Mouse (Mus musculus) mouse embryonic stem cell (cell line): ENCODE data around the gene Six4.
"Not testable (repeated sequence)": the region's sequence is repeated elsewhere in the genome, so short reads cannot be mapped to it uniquely, and the experiment has no call there.

Experiments used
- in situ Hi-C, 2 experiments: fragments of 300-500 bp; cut with MboI; formaldehyde crosslinking; loops; 1 replicate in 1 of 2; 3 replicates in 1 of 2; pipeline ENCODE4 v1.14.3; 2019 to 2020; ENCODE audit warnings: low sequenced_read_pairs in 2 of 2, low pct_unique_long_range_greater_than_20kb in 1 of 2, mixed read lengths in 1 of 2; ENCODE audit not compliant: unreplicated experiment in 1 of 2

Gene Six4

GRCm38 (mm10) chr12:73094189-73094588 is 19.1 kb downstream of the Six4 start:
- in situ Hi-C loops, result no loop called here

DNA sequence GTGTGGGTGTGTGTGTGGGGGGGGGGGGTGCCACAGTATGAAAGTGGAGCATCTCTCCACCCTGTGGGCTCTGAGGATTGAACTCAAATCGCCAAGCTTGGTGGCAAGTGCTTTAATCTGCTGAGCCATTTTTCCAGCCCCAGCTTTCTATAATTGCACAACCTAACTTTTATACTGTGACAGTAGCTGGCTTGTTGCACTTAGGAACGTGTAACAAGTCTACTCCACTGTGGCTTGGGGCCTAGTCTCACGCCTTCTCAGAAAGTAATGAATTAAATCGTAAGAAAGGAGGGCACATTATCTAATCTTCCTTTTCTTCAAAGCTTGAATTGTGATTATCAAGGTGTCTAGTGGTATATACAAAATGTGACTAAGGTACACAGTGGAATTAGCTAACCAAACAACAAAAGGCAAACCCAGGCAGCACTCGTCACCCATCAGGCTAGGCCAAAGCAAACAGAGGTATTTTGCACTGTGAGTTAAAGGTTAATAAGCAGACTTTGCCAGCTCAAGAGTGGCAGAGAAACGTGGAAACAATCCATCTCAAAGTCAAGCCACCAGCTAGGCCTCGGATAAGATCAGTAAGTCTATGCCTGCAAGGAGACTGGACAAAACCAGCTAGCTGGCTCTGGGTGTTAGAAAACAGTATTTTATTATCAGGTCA is 22.5 kb downstream of the Six4 start:
- in situ Hi-C loops, result no loop called here

DNA sequence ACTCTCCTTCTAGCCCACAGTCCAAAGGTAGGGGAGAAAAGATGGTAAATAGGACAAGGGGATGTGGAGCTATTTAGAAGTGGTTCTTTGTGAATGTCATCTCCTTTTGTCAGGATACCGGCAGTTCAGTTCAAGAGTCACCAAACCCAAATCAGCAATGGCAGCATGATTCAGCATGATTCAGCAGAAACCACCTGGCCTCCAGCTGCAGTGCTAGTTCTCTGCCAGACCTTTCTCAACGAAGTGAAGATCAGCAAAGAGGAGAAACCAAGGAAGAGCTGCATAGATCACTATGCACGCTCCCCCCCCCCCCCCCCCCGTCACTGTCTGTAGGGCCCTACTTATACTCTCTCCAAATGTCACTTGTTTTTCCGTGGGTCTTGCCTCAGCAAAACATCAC is 24.3 kb downstream of the Six4 start:
- in situ Hi-C loops, result no loop called here

DNA sequence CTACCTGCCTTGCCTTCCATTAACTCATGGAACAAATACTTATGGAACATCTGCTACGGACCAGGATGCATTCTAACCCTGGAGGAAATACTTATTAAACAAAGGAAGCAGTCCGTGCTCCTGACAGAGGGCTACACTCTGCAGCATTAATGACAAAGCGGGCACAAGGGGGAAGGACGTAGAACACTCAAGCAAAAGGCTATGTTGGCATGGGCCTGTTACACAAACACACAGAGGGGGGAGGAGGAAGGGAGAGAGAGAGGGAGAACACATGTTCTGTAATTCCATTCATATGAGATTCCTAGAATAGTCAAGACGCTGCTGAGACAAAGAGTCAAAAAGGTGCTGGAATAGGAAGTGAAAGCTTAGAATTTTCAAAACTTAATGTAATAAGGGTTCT is 24.8 kb downstream of the Six4 start:
- in situ Hi-C loops, result no loop called here

DNA sequence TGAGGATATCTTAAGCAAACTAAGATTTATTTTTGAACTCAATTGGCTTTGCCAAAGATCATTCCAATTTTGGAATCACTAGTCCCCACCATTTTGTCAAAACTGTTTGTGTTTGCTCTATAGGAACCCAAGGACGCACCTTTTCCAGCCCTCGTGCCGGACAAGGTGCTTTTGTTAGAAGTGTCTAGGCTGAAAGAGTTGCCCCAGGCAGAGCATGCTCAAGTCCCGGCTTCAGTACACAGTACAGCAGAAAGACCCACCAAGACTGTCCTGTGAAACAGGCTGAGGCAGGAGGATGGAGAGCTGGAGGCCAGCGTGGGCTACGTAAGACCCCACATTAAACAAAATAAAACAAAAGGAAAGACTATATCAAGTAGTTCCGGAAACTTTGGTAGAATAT is 26.2 kb downstream of the Six4 start:
- in situ Hi-C loops, result no loop called here

- in situ Hi-C loops, result no loop called here
These were observed 27.3 kb downstream of the Six4 start for GRCm38 (mm10) chr12:73085739-73086630.

DNA sequence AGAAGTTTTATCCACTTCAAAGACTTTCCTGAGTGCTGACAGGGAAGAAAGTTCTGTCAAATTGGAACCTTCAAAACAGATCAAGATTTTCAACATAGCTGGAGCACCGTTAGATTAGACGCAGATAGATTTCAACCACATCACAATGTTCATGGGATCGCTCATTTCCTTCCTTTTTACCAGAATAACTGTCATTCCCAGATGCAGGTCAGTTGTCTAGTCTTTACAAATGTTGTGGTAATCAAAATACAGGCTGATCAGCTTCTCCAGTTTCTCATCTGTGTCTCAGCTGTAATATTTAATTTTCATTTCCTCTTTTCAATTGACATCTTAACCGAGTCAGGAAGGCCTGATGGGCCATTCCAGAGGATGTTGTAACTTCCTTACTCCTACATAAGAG is 29.5 kb downstream of the Six4 start:
- in situ Hi-C loops, result no loop called here

GRCm38 (mm10) chr12:73081828-73082227 is 31.4 kb downstream of the Six4 start:
- in situ Hi-C loops, result not testable (repeated sequence)

DNA sequence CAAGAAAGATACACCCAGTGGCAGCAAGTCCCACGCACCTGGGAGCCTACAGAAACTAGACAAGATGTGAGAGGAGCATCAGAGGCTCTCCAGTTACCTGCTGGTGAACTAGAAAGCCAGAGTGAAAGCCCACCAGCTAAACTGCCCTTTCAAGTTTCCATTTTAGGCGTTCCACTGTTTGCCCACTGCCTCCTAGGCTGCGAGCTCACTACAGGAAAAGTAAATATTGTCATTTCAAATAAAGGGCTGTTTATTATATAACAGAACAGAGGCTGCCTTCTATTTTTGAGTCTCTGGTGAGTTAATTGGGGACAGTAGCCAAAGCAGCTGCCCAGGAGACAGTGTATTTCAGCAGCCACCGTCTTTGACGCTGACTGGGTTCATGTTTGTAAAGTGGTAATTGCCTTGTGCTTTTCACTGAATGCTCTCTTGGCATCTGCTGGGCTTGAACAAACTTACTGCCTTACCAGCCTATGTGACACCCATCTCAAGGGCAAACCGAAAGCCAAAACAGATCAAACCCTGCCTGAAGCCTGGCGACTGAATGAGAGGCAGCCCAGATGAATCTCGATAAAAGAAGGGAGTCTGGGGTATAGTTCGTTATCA is 52.3 kb downstream of the Six4 start:
- in situ Hi-C loops, result loop anchor here in 1 of 2 experiments (10.0 kb wide), 1 partner anchor 54 kb away; the partner anchor contains the start of gene Six4

GRCm38 (mm10) chr12:73057492-73057891 is 55.8 kb downstream of the Six4 start:
- in situ Hi-C loops, result no loop called here

DNA sequence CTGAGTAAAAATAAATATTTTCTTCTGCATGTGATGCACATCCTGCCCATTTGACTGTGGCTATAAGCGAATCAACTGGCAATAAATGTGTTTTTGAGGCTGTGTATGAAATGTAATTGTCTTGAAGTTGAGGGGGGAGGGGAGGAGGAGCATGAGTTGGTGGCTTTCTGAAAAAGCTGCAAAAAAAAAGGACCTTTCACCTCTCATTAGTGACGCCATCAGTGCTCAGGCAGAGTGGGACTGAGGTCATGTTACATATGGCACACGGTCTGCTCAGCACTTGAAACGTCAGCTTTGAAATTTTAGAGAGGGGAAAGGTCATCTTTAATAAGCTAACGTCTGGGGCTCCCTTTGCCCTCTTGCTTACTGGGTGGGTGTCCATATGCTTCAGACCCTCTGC is 57.8 kb downstream of the Six4 start:
- in situ Hi-C loops, result no loop called here

DNA sequence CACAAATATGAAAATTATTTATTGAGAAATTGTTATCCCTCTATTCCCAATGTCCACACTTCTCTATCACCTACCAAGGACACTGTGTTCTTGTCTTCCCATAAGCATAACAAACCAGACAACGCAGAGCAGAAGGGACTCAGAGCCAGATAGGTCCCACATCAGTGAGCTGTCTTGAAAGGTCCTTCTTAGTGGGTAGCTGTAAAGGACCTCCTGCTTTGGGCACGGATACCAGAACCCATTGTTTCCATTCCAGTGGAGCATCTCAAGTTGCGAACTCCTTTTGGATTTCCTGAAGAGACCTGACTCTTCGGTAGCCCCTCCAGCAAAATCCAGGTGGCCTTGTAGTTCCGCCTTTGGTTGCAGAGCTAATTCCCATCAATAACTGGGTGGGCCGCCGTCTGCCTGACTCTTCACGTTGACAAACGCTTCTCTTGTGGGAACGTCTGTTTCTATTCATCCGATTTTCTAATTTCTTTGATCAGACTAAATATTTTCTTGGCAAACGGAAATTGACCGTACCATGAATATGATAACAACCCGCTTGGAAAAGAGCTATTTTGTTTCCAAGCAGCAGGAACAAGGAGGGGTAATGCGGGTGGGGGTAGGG is 58.6 kb downstream of the Six4 start:
- in situ Hi-C loops, result no loop called here

GRCm38 (mm10) chr12:73053668-73054241 is 59.5 kb downstream of the Six4 start, which contains the start of gene Six1:
Gene Six1, minus strand, starts transcription at chr12:73053887.
- in situ Hi-C loops, result no loop called here

GRCm38 (mm10) chr12:73052651-73053591 is 60.3 kb downstream of the Six4 start:
- in situ Hi-C loops, result no loop called here

GRCm38 (mm10) chr12:73052036-73052650 is 61.1 kb downstream of the Six4 start:
- in situ Hi-C loops, result no loop called here

DNA sequence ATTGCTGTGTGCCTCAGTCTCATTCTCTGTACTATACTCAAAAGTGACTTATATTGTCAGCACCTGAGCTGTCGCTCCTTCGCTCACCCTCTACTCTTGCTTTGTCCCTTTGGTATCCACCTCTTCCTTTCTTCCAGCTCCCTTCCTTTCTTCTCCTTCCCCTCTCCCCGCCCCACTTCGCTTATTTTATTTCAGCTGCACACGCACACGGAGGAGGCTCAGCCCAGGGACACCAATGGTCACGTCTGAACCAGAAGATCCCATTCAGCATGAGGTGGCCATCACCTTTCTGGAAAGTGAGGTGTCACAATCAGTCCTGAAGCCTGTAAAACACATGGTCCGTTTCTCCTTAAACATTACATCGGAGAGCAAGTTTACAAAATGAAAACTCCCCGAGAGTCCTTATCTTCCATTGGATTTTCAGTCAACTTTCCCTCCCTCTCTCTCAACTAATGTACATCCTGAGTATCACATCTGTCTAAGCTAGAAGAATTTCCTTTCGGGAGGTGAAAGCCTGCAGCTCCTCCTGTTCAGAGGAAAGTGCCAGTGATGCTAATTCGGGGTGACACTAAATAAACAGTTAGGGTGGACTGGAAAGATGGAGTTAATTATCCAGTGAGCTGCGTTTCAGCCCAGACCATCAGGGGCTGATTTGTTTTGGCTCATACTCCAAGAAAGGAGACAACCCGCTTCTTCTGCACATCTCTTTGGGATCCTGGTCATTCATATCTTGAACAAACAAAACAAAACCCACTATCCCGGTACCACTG is 62.3 kb downstream of the Six4 start:
- in situ Hi-C loops, result no loop called here

DNA sequence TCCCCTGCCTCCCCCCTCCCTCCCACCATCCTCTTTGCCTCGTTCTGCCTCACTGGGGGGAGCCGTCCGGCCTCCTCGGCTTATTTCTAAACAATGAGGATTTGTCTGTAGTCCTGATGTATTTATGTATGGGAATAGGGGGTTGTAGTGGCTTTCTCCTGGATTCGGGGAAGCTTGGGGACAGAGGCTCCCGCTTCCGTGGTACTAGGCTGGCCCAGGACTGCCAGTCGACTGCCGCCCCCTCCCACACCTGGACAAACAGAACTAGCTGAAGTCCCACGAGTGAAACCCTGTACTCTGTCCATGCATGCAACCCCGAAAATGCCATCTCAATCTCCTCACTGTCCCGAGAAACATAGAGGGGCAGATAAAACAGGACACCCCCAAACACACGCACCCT is 63.0 kb downstream of the Six4 start:
- in situ Hi-C loops, result no loop called here
